Mouse (Mus musculus) ES-Bruce4 (cell line): ENCODE data around the gene Oaz1.

Experiments used
- CTCF ChIP-seq: IDR thresholded peaks from one replicate; pipeline ENCODE4 v1.8.1; 2011; ENCODE audit warnings: low read depth, low read length
- POLR2A ChIP-seq: IDR thresholded peaks from one replicate; pipeline ENCODE4 v1.8.1; 2011; ENCODE audit warnings: low read length; ENCODE audit not compliant: insufficient read depth

DNA sequence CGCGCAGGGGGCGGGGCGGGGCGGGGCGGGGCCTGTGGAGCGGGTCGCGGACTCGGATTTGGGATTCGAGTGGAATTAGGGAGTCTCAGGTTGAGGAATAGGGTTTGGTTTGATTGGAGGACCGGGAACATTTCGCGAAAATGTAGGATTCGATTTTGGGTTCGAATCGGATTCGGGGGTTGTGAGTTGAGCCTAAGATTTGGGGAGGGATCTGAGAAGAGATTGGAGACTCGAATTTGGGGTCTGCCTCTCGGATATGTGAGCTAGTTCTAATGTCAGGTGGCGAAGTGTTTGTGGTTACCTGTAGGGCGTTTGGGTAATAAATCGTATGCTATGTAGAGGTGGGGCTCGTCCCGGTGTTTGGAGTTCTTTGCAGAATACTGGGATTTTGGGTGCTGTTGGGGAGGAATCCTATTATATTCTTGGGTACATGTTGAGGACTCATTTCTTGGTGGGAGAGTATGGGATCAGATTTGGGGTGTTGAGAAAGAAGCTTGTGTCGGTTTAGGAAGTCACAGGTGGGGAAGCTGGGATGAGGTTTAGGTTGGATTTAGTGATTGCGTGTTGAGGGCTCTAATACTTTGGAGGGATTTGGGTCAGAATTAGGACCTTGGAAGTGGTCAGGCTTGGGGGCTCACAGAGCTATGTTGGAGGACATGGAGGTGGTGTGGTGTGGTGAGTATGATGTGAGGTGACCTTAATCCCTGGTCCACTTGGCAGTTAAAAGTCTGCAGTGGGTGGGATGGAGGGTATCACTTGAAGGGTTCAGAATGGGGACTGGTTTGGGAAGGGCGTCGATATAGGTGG, 810 bp downstream of the Oaz1 start:
- TF ChIP-seq POLR2A, result no peak
- no peak for TF ChIP-seq CTCF
